Mouse (Mus musculus): Measurements from ENCODE around the gene Ihh.

GRCm38 (mm10) chr1:74975936-74976335 is 24.5 kb upstream of the Ihh start:
- no peak for TF ChIP-seq ELF1 (IDR thresholded peaks at IDR 0.05; ENCODE audit: low read depth, low read length)
- TF ChIP-seq ZNF384 (IDR thresholded peaks at IDR 0.05; ENCODE audit: low read depth, low read length), result no peak
- no peak for TF ChIP-seq JUN (IDR thresholded peaks at IDR 0.05; ENCODE audit: insufficient read depth, low read depth, low read length)
- no peak for TF ChIP-seq MYC (IDR thresholded peaks at IDR 0.05; ENCODE audit: low read depth, low read length)
- TF ChIP-seq CHD1 (IDR thresholded peaks at IDR 0.05; ENCODE audit: low read depth, low read length), result no peak
